Mouse (Mus musculus) CH12.LX (cell line): Measurements from ENCODE around the gene Pgam1. TPM values are rescaled to one million over a fixed set of nuclear protein-coding genes. Genes with fewer than 3 reads are reported as not detected.

Source experiments
- DNase-seq: peaks from one replicate; pipeline ENCODE4 v3.0.0-alpha.2; 2013; ENCODE audit errors: extremely low read depth
- H3K27ac ChIP-seq: 2 replicates; pipeline ENCODE4 v1.5.1; 2012; ENCODE audit warnings: low read depth, mild to moderate bottlenecking, control low read depth, moderate library complexity; ENCODE audit not compliant: insufficient read depth
- H3K27me3 ChIP-seq: replicated peaks from 2 replicates; pipeline ENCODE3; 2012; ENCODE audit warnings: inconsistent platforms
- H3K36me3 ChIP-seq, 2 experiments: replicated peaks in 1 of 2; 2 replicates each; pipeline versions ENCODE3 to v1.6.1; 2012; ENCODE audit warnings: inconsistent platforms in 1 of 2, low read length in 1 of 2, mild to moderate bottlenecking in 1 of 2, mixed read lengths in 1 of 2, moderate library complexity in 1 of 2; ENCODE audit not compliant: control insufficient read depth in 1 of 2, insufficient read depth in 1 of 2
- H3K4me1 ChIP-seq, 2 experiments: 2 replicates each; pipeline ENCODE4 v1.6.1; 2012; ENCODE audit warnings: inconsistent platforms in 1 of 2, moderate library complexity in 1 of 2; ENCODE audit not compliant: insufficient read depth in 2 of 2, control insufficient read depth in 1 of 2
- H3K4me2 ChIP-seq: 2 replicates; pipeline ENCODE4 v1.6.1; 2012; ENCODE audit warnings: low read depth, mild to moderate bottlenecking, control low read depth; ENCODE audit not compliant: poor library complexity, insufficient read depth, severe bottlenecking
- H3K4me3 ChIP-seq, 3 experiments: fragments of 150-350 bp in 1 of 3; sonication (generic) in 1 of 3; replicated peaks in 1 of 3; 2 replicates each; pipeline versions ENCODE3 to v1.5.1; 2011 to 2012; ENCODE audit warnings: low read depth in 2 of 3, low read length in 2 of 3, mild to moderate bottlenecking in 2 of 3, moderate library complexity in 2 of 3, control low read depth in 1 of 3, improper control_type of control experiment in 1 of 3, inconsistent platforms in 1 of 3, mixed read lengths in 1 of 3; ENCODE audit not compliant: poor library complexity in 1 of 3
- H3K79me2 ChIP-seq: replicated peaks from 2 replicates; pipeline ENCODE4 v1.6.1; 2012; ENCODE audit warnings: mild to moderate bottlenecking, moderate library complexity; ENCODE audit not compliant: control insufficient read depth, poor library complexity, insufficient read depth, severe bottlenecking; ENCODE audit errors: extremely low read depth
- H3K9ac ChIP-seq: 2 replicates; pipeline ENCODE4 v1.6.1; 2012; ENCODE audit warnings: low read depth, mild to moderate bottlenecking, control low read depth, moderate library complexity; ENCODE audit not compliant: insufficient read depth
- H3K9me3 ChIP-seq: replicated peaks from 2 replicates; pipeline ENCODE3; 2012; ENCODE audit warnings: low read length, inconsistent platforms, mixed read lengths
- CHD1 ChIP-seq: IDR thresholded peaks from 2 replicates; pipeline ENCODE4 v1.6.1; 2012; ENCODE audit warnings: low read depth, low read length, improper control_type of control experiment, inconsistent platforms
- CHD2 ChIP-seq: IDR thresholded peaks from 2 replicates; pipeline ENCODE4 v1.6.1; 2011; ENCODE audit warnings: low read length, improper control_type of control experiment
- E2F4 ChIP-seq: IDR thresholded peaks from 2 replicates; pipeline ENCODE4 v1.6.1; 2011; ENCODE audit warnings: low read depth, low read length, improper control_type of control experiment; ENCODE audit not compliant: insufficient replicate concordance
- EP300 ChIP-seq: IDR thresholded peaks from 2 replicates; pipeline ENCODE4 v1.6.1; 2011; ENCODE audit warnings: low read length, improper control_type of control experiment
- ETS1 ChIP-seq: conservative IDR thresholded peaks from 2 replicates; pipeline ENCODE4 v1.6.1; 2012; ENCODE audit warnings: low read depth, mild to moderate bottlenecking, inconsistent platforms, low read length, improper control_type of control experiment, moderate library complexity
- JUN ChIP-seq: IDR thresholded peaks from 2 replicates; pipeline ENCODE4 v1.6.1; 2011; ENCODE audit warnings: low read depth, mild to moderate bottlenecking, low read length, improper control_type of control experiment, moderate library complexity; ENCODE audit not compliant: insufficient read depth
- JUND ChIP-seq: conservative IDR thresholded peaks from 2 replicates; pipeline ENCODE4 v1.6.1; 2011; ENCODE audit warnings: low read depth, low read length, improper control_type of control experiment
- KAT2A ChIP-seq: IDR thresholded peaks from 2 replicates; pipeline ENCODE4 v1.6.1; 2012; ENCODE audit warnings: low read length, improper control_type of control experiment, inconsistent platforms; ENCODE audit not compliant: insufficient replicate concordance
- MAFK ChIP-seq: IDR thresholded peaks from 2 replicates; pipeline ENCODE4 v1.6.1; 2011; ENCODE audit warnings: low read length, improper control_type of control experiment; ENCODE audit not compliant: insufficient replicate concordance
- MAX ChIP-seq: IDR thresholded peaks from 2 replicates; pipeline ENCODE4 v1.6.1; 2011; ENCODE audit warnings: low read length, improper control_type of control experiment
- MAZ ChIP-seq: IDR thresholded peaks from 2 replicates; pipeline ENCODE4 v1.6.1; 2012; ENCODE audit warnings: low read depth, mild to moderate bottlenecking, inconsistent platforms, low read length, improper control_type of control experiment, moderate library complexity
- MEF2A ChIP-seq: IDR thresholded peaks from 2 replicates; pipeline ENCODE4 v1.6.1; 2014; ENCODE audit warnings: low read depth, mild to moderate bottlenecking, inconsistent platforms, low read length, improper control_type of control experiment, borderline replicate concordance
- MXI1 ChIP-seq: IDR thresholded peaks from 2 replicates; pipeline ENCODE4 v1.6.1; 2011; ENCODE audit warnings: mild to moderate bottlenecking, low read depth, low read length, improper control_type of control experiment
- MYC ChIP-seq: IDR thresholded peaks from 2 replicates; pipeline ENCODE4 v1.6.1; 2011; ENCODE audit warnings: low read depth, mild to moderate bottlenecking, improper control_type of control experiment, low read length
- PAX5 ChIP-seq: IDR thresholded peaks from 2 replicates; pipeline ENCODE4 v1.6.1; 2012; ENCODE audit warnings: low read length, inconsistent platforms, mixed read lengths
- POLR2AphosphoS2 ChIP-seq: IDR thresholded peaks from 2 replicates; pipeline ENCODE4 v1.6.1; 2011; ENCODE audit warnings: low read depth, low read length, improper control_type of control experiment
- RAD21 ChIP-seq: IDR thresholded peaks from 2 replicates; pipeline ENCODE4 v1.6.1; 2011; ENCODE audit warnings: low read depth, mild to moderate bottlenecking, low read length, improper control_type of control experiment, moderate library complexity
- RCOR1 ChIP-seq: conservative IDR thresholded peaks from 2 replicates; pipeline ENCODE4 v1.6.1; 2012; ENCODE audit warnings: low read depth, mild to moderate bottlenecking, inconsistent platforms, low read length, improper control_type of control experiment
- SIN3A ChIP-seq: IDR thresholded peaks from 2 replicates; pipeline ENCODE4 v1.6.1; 2012; ENCODE audit warnings: low read length, improper control_type of control experiment, inconsistent platforms
- TBP ChIP-seq: conservative IDR thresholded peaks from 2 replicates; pipeline ENCODE4 v1.6.1; 2011; ENCODE audit warnings: low read depth, low read length, improper control_type of control experiment
- USF1 ChIP-seq: IDR thresholded peaks from 2 replicates; pipeline ENCODE4 v1.6.1; 2014; ENCODE audit warnings: low read depth, mild to moderate bottlenecking, inconsistent platforms, low read length, improper control_type of control experiment
- ZKSCAN1 ChIP-seq: IDR thresholded peaks from 2 replicates; pipeline ENCODE4 v1.6.1; 2012; ENCODE audit warnings: low read depth, inconsistent platforms, low read length, improper control_type of control experiment, borderline replicate concordance
- ZMIZ1 ChIP-seq: IDR thresholded peaks from 2 replicates; pipeline ENCODE4 v1.6.1; 2012; ENCODE audit warnings: low read depth, mild to moderate bottlenecking, inconsistent platforms, low read length, improper control_type of control experiment
- ZNF384 ChIP-seq: IDR thresholded peaks from 2 replicates; pipeline ENCODE4 v1.6.1; 2012; ENCODE audit warnings: low read depth, low read length, improper control_type of control experiment, inconsistent platforms
- dilution Hi-C: fragments of 300-500 bp; cut with MboI; formaldehyde crosslinking; loops from 2 replicates; pipeline ENCODE4 v1.14.3; 2020; ENCODE audit warnings: low sequenced_read_pairs; ENCODE audit not compliant: extremely low pct_unique_long_range_greater_than_20kb, extremely low pct_ligation_motif_present
- in situ Hi-C: fragments of 300-500 bp; cut with MboI; formaldehyde crosslinking; loops from 3 replicates; pipeline ENCODE4 v1.14.3; 2019; ENCODE audit warnings: low sequenced_read_pairs, low pct_ligation_motif_present, low pct_unique_long_range_greater_than_20kb, mixed read lengths
- polyA plus RNA-seq: library from polyadenylated mRNA; unstranded; fragments of >175 nt; gene quantifications from 2 replicates; pipeline ENCODE4 v1.2.1, GENCODE M21; 2012; ENCODE audit warnings: low read depth; ENCODE audit not compliant: insufficient read length
- total RNA-seq, 2 experiments: library from RNA; depleted of rRNA; stranded (reverse); fragments of 300-350 nt in 1 of 2; fragments of >200 nt in 1 of 2; gene quantifications; 2 replicates each; pipeline ENCODE4 v1.2.3; 2012 to 2014

Pgam1 gene
- total and polyA plus RNA-seq, 3 experiments = 870 to 1,507 (median 928) TPM

DNA sequence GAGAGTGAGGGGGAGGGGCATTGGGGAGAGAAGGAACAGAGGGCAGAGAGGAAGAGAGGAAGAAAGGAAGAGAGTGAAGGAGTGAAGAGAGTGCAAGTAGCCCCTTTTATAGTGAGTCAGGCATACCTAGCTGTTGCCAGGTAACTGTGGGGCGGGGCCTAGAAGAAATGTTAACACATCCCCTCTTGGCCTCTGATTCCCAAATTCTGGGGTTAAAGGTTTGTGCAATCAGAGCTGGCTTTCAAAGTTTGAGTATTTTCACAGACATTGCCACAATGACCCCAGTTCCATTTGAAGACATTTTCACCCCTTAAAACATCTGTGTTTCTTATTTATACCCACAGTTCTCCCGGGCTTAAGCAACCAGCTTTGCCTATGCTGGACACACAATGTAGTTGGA, 6.5 kb upstream of the Pgam1 start:
- Histone ChIP-seq H3K79me2 (no peaks in the 10 kb centered on the region), H3K4me1 (peaks cover 3 to 11% of the 10 kb centered on the region in 2 experiments), H3K36me3 (no peaks in the 10 kb centered on the region), H3K9ac (no peak overlapping the region), H3K4me3 (no peak overlapping the region), H3K27me3 (no peaks in the 10 kb centered on the region), H3K4me2 (no peak overlapping the region), H3K9me3 (no peaks in the 10 kb centered on the region), H3K27ac (no peak overlapping the region)
- in situ Hi-C loops = no loop called here
- DNase-seq = no peak
- TF ChIP-seq USF1 (no peak), POLR2AphosphoS2 (no peak), MXI1 (no peak), CHD1 (no peak), KAT2A (no peak), ZKSCAN1 (no peak), MYC (no peak), MAZ (no peak), MEF2A (no peak), EP300 (no peak), MAX (no peak), CHD2 (no peak), RCOR1 (no peak)
- dilution Hi-C loops = no loop called here

DNA sequence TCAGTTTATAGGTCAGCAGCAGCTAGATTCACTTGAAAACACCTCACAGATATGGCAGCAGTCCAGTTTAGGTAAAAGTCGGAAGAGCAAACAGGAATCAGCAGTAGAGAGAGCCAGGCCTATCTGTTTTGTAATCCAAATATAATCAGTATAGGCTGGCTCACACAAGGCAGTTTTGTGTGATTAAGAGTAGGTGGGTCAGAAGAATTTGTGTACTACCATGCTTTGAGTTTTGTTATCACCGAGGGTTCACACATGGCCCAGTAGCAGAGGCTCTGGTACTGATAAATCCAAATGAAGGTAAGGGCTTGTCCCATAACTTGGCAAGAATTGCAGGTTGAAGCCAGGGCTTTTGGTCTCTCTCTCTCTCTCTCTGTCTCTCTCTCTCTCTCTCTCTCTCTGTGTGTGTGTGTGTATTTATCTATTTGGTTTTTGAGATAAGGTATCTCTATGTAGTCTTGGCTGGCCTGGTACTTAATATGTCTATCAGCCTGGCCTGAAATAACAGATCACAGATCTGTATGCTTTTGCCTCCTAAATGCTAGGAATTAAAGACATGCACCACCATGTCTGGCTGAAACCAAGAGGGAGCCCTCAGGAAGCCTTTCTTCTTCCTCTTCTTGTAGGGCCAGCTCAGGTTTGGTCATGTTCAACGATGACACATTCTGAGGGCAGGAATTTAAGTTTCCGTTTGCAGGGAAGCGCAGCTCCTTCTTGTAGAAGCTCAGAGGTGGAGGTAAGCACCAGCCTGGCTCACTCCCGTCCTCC, 5.2 kb upstream of the Pgam1 start:
- no peaks in the 10 kb centered on the region for H3K36me3 ChIP-seq
- H3K9ac ChIP-seq = no peak overlapping the region
- TF ChIP-seq E2F4 (no peak), MAZ (no peak), ETS1 (no peak), JUND (no peak), JUN (no peak), ZNF384 (no peak), MAFK (no peak), ZMIZ1 (no peak), RAD21 (no peak), TBP (no peak), PAX5 (no peak), RCOR1 (no peak), SIN3A (no peak), USF1 (no peak)
- H3K79me2 ChIP-seq = no peaks in the 10 kb centered on the region
- no peak for DNase-seq
- in situ Hi-C loops = no loop called here
- dilution Hi-C loops = no loop called here
- no peak overlapping the region for H3K27ac ChIP-seq
- no peak overlapping the region for H3K4me2 ChIP-seq
- H3K4me3 ChIP-seq = no peak overlapping the region
- H3K9me3 ChIP-seq = no peaks in the 10 kb centered on the region
- peaks cover 0 to 4% of the 10 kb centered on the region in 2 experiments; a peak in 2 of 4 replicates for H3K4me1 ChIP-seq
- H3K27me3 ChIP-seq = no peaks in the 10 kb centered on the region
